Mouse (Mus musculus) liver, adult 2 months (tissue): ENCODE results near the gene Tpo.

Source experiments
- CTCF ChIP-seq: fragments of 200-500 bp; IDR thresholded peaks from 2 replicates; pipeline ENCODE4 v1.5.1; 2011; ENCODE audit warnings: low read depth, low read length, control low read depth
- POLR2A ChIP-seq: fragments of 200-500 bp; IDR thresholded peaks from 2 replicates; pipeline ENCODE4 v1.6.1; 2011; ENCODE audit warnings: low read length, control low read depth; ENCODE audit not compliant: insufficient read depth; ENCODE audit errors: extremely low read depth

DNA sequence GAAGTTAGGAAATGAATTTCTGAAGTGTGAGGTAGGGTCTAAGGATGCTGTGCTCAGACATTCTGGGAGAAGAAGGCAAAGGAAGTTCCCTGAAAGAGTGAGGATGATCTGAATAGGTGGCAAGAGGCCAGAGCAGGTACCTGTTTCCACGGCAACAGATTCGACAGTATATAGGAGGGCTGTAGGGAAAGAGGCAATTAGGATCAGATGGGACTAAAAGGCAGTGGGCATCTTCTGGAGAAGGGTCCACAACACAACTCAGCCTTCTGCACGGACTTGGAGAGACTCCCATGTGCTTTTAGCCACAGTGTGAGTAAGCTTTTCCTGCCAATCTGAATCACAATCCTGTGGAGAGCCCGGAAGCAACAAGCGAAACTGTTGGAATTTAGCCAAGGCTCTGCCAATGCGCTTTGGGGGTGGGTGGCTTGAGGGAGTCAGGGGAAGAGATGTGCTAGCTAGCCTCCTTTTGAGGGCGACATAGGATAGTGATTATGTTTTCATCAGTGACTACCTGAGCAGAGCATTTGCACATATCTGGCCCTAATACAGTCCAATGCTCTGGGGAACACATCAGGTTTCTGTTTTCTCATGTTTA, 21.8 kb upstream of the Tpo start:
- no peak for TF ChIP-seq CTCF
- no peak for TF ChIP-seq POLR2A
